Mouse (Mus musculus) liver, embryonic 14.5 days (tissue): ENCODE results near the gene Gpd1.

Experiments
- CTCF ChIP-seq: IDR thresholded peaks from 2 replicates; pipeline ENCODE4 v1.5.1; 2016; ENCODE audit warnings: antibody characterized with exemption, low read depth, control low read depth
- EP300 ChIP-seq: IDR thresholded peaks from 2 replicates; pipeline ENCODE4 v1.6.1; 2016; ENCODE audit warnings: antibody characterized with exemption, low read depth

GRCm38 (mm10) chr15:99724292-99725021, 7.1 kb downstream of the Gpd1 start:
- TF ChIP-seq CTCF: peak; percentile 70
- no peak for TF ChIP-seq EP300
